Mouse (Mus musculus) ES-E14 (cell line): ENCODE results near the gene Nfatc4. TPM values are rescaled to one million over a fixed set of nuclear protein-coding genes. Genes with fewer than 3 reads are reported as not detected.

ENCODE experiments used
- DNase-seq: peaks from one replicate; pipeline ENCODE4 v3.0.0-alpha.2; 2013; ENCODE audit warnings: low read depth, low spot score
- H3K27ac ChIP-seq: 2 replicates; pipeline ENCODE4 v1.5.1; 2012; ENCODE audit warnings: low read depth, mild to moderate bottlenecking, low read length, moderate library complexity, mixed read lengths; ENCODE audit not compliant: poor library complexity, insufficient read depth, severe bottlenecking
- H3K36me3 ChIP-seq: 2 replicates; pipeline ENCODE4 v1.6.1; 2012; ENCODE audit warnings: mild to moderate bottlenecking, low read length, moderate library complexity, mixed read lengths; ENCODE audit not compliant: control insufficient read depth, poor library complexity, insufficient read depth, severe bottlenecking
- H3K4me1 ChIP-seq, 2 experiments: fragments of 150-350 bp in 1 of 2; sonication (generic) in 1 of 2; 2 replicates each; pipeline ENCODE4 v1.6.1; 2012; ENCODE audit warnings: low read length in 2 of 2, mild to moderate bottlenecking in 1 of 2, mixed read lengths in 1 of 2; ENCODE audit not compliant: control insufficient read depth in 2 of 2, insufficient read depth in 2 of 2, poor library complexity in 1 of 2
- H3K4me3 ChIP-seq, 2 experiments: fragments of 150-350 bp in 1 of 2; sonication (generic) in 1 of 2; 2 replicates each; pipeline ENCODE4 v1.5.1; 2012; ENCODE audit warnings: low read length in 2 of 2, low read depth in 1 of 2, mild to moderate bottlenecking in 1 of 2, mixed read lengths in 1 of 2; ENCODE audit not compliant: insufficient read depth in 1 of 2, poor library complexity in 1 of 2, severe bottlenecking in 1 of 2
- H3K9ac ChIP-seq: 2 replicates; pipeline ENCODE4 v1.6.1; 2012; ENCODE audit warnings: low read depth, mild to moderate bottlenecking, low read length, mixed read lengths; ENCODE audit not compliant: poor library complexity, insufficient read depth, severe bottlenecking
- H3K9me3 ChIP-seq: fragments of 150-350 bp; sonication (generic); 2 replicates; pipeline ENCODE4 v1.6.1; 2012; ENCODE audit warnings: low read depth, mild to moderate bottlenecking, low read length; ENCODE audit not compliant: control insufficient read depth, insufficient read depth
- CHD2 ChIP-seq: IDR thresholded peaks from 2 replicates; pipeline ENCODE4 v1.6.1; 2014; ENCODE audit warnings: mild to moderate bottlenecking, low read depth, low read length, inconsistent platforms
- HCFC1 ChIP-seq: IDR thresholded peaks from 2 replicates; pipeline ENCODE4 v1.6.1; 2012; ENCODE audit warnings: low read length, inconsistent platforms, borderline replicate concordance; ENCODE audit not compliant: insufficient read depth
- MAFK ChIP-seq: IDR thresholded peaks from 2 replicates; pipeline ENCODE4 v1.6.1; 2014; ENCODE audit warnings: mild to moderate bottlenecking, low read depth, low read length, inconsistent platforms; ENCODE audit not compliant: insufficient read depth
- ZC3H11A ChIP-seq: IDR thresholded peaks from 2 replicates; pipeline ENCODE4 v1.6.1; 2012; ENCODE audit warnings: low read depth, mild to moderate bottlenecking, inconsistent platforms, low read length, borderline replicate concordance
- ZNF384 ChIP-seq: IDR thresholded peaks from 2 replicates; pipeline ENCODE4 v1.6.1; 2012; ENCODE audit warnings: low read depth, low read length, inconsistent platforms
- in situ Hi-C, 2 experiments: fragments of 600-800 bp; cut with MboI; formaldehyde crosslinking; loops; one replicate each; pipeline ENCODE4 v1.15.1; 2025; ENCODE audit warnings: low sequenced_read_pairs in 2 of 2, inconsistent platforms in 1 of 2; ENCODE audit not compliant: unreplicated experiment in 2 of 2
- total RNA-seq: library from RNA; depleted of rRNA; stranded (reverse); fragments of 300-350 nt; gene quantifications from 2 replicates; pipeline ENCODE4 v1.2.3, GENCODE M21; 2012

Nfatc4 gene
- total RNA-seq, 1 experiment: 6.4 TPM

- peaks cover 0 to 3% of the 10 kb centered on the region in 2 experiments; a peak in 1 of 4 replicates for H3K4me1 ChIP-seq
- in situ Hi-C loops: no loop called here
- no peak overlapping the region for H3K9ac ChIP-seq
- no peaks in the 10 kb centered on the region for H3K9me3 ChIP-seq
- no peaks in the 10 kb centered on the region for H3K36me3 ChIP-seq
- H3K27ac ChIP-seq: no peak overlapping the region
- H3K4me3 ChIP-seq: no peak overlapping the region
- no peak for DNase-seq
- TF ChIP-seq HCFC1 (no peak), ZC3H11A (no peak), ZNF384 (no peak), MAFK (no peak), CHD2 (no peak)
These were observed 2.4 kb upstream of the Nfatc4 start for GRCm38 (mm10) chr14:55820576-55820975.

GRCm38 (mm10) chr14:55822435-55822990 lies 431 bp upstream of the Nfatc4 start:
- H3K4me1 ChIP-seq: peaks cover 0 to 2% of the 10 kb centered on the region in 2 experiments; a peak in 1 of 4 replicates
- H3K9me3 ChIP-seq: no peaks in the 10 kb centered on the region
- H3K36me3 ChIP-seq: peaks cover 6% of the 10 kb centered on the region; the same call in 1 of the 2 replicates
- DNase-seq: peak; percentile 87
- TF ChIP-seq CHD2 (no peak), HCFC1 (0 out of 2 replicates have a peak, but pooled peaks have one; percentile 15), ZC3H11A (peak; percentile 91), MAFK (0 out of 2 replicates have a peak, but pooled peaks have one; percentile 1), ZNF384 (no peak)
- in situ Hi-C loops: no loop called here
- peak overlapping the region; percentile 94 for H3K27ac ChIP-seq
- H3K9ac ChIP-seq: peak overlapping the region; percentile 80
- peak overlapping the region; percentile 67 to 87 for H3K4me3 ChIP-seq

- DNase-seq: no peak
- H3K27ac ChIP-seq: peak overlapping the region; percentile 73
- in situ Hi-C loops: no loop called here
- H3K4me1 ChIP-seq: peaks cover 3 to 8% of the 10 kb centered on the region in 2 experiments; a peak in 1 of 4 replicates
- no peaks in the 10 kb centered on the region for H3K9me3 ChIP-seq
- H3K36me3 ChIP-seq: peaks cover 13% of the 10 kb centered on the region; the same call in 1 of the 2 replicates
- TF ChIP-seq CHD2: no peak
- TF ChIP-seq ZC3H11A: no peak
- no peak for TF ChIP-seq MAFK
- no peak for TF ChIP-seq ZNF384
- no peak for TF ChIP-seq HCFC1
- peak overlapping the region; percentile 58 for H3K9ac ChIP-seq
- H3K4me3 ChIP-seq: peak overlapping the region; percentile 67 to 87
These were observed 1.1 kb downstream of the Nfatc4 start for GRCm38 (mm10) chr14:55824001-55824480.

GRCm38 (mm10) chr14:55824481-55825215 lies 1.7 kb downstream of the Nfatc4 start:
- peak overlapping the region; percentile 80 for H3K9ac ChIP-seq
- TF ChIP-seq ZC3H11A (no peak), ZNF384 (no peak), MAFK (no peak), HCFC1 (no peak), CHD2 (no peak)
- H3K4me3 ChIP-seq: peak overlapping the region; percentile 67 to 87
- H3K9me3 ChIP-seq: no peaks in the 10 kb centered on the region
- peaks cover 13% of the 10 kb centered on the region; the same call in 1 of the 2 replicates for H3K36me3 ChIP-seq
- in situ Hi-C loops: no loop called here
- peaks cover 3 to 11% of the 10 kb centered on the region in 2 experiments; a peak in 1 of 4 replicates for H3K4me1 ChIP-seq
- peak overlapping the region; percentile 73 for H3K27ac ChIP-seq
- no peak for DNase-seq
